Mouse (Mus musculus): ENCODE data around the gene Ski. TPM values are rescaled to one million over a fixed set of nuclear protein-coding genes. Genes with fewer than 3 reads are reported as not detected.

Gene Ski
- polyA plus RNA-seq, 1 experiment from 2014 or later, result 14.3 TPM

DNA sequence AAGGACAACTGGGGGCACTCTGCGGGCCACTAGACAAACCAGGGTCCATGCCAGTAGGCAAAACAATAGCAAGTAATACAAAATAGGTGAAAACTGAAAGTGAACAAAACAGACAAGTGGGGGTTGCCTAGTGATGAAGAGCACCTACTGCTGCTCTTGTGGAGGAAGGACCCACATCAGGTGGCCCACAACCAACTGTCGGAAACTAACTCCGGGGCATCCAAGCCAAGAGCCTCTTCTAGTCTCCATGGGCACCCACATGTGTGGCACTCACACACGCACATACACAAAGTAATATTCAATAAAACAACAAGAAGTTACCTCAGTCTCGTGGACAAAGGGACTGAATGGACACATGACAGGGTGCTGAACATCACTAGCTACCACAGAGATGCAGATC is 12.9 kb downstream of the Ski start:
- DNase-seq (no peak), ATAC-seq (ENCODE audit: low FRiP score, low TSS enrichment) (no peak)
- no peaks in the 10 kb centered on the region for H3K27me3 ChIP-seq (ENCODE audit: control insufficient read depth, insufficient read depth, low read length)
- no peak overlapping the region for H3K4me3 ChIP-seq (replicated peaks; ENCODE audit: low read depth, low read length)
- no peaks in the 10 kb centered on the region for H3K9me3 ChIP-seq (ENCODE audit: control insufficient read depth, low read length)
- H3K27ac ChIP-seq (replicated peaks; ENCODE audit: low read depth, low read length), result no peak overlapping the region
- H3K9ac ChIP-seq (replicated peaks; ENCODE audit: low read length), result no peak overlapping the region
- peaks cover 23% of the 10 kb centered on the region for H3K4me1 ChIP-seq (ENCODE audit: control insufficient read depth, insufficient read depth, low read length)
- WGBS, result 92% methylated on average over 5 of the region's 5 CpGs
- H3K36me3 ChIP-seq (ENCODE audit: control insufficient read depth, insufficient read depth, low read length), result 0 out of 2 replicates have a peak, but pooled peaks cover 3% of the 10 kb centered on the region
- no peak overlapping the region for H3K4me2 ChIP-seq (ENCODE audit: low read length)

- ATAC-seq (ENCODE audit: low FRiP score, low TSS enrichment), result no peak
- H3K9me3 ChIP-seq (ENCODE audit: control insufficient read depth, low read length), result no peaks in the 10 kb centered on the region
Observed at GRCm38 (mm10) chr4:155209079-155209478, 13.3 kb downstream of the Ski start.

DNA sequence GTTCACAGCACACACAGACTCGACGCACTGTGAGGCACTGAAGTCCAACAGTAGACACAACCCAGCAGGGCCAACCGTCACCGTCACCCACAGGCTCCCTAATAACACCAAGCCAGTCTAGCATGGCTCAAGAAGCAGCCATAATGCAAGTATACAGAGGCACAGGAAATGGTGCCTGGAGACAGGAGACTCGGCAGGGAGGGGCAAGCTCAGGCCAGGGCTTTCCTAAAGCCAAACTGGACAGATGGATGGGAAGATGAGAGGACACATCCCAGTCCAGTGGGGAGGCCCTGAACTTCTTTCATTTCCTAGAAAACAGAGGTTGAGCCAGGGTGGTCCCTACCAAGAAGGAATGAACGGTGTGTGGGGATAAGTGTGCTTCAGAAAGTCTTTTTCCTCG is 13.8 kb downstream of the Ski start:
- Histone ChIP-seq H3K36me3 (ENCODE audit: control insufficient read depth, insufficient read depth, low read length) (0 out of 2 replicates have a peak, but pooled peaks cover 3% of the 10 kb centered on the region), H3K4me1 (ENCODE audit: control insufficient read depth, insufficient read depth, low read length) (peaks cover 15% of the 10 kb centered on the region), H3K9ac (replicated peaks; ENCODE audit: low read length) (no peak overlapping the region; the same call in 1 of the 2 replicates), H3K27ac (replicated peaks; ENCODE audit: low read depth, low read length) (0 out of 2 replicates have a peak overlapping the region, but pooled peaks have one; percentile 20), H3K4me3 (replicated peaks; ENCODE audit: low read depth, low read length) (no peak overlapping the region), H3K27me3 (ENCODE audit: control insufficient read depth, insufficient read depth, low read length) (no peaks in the 10 kb centered on the region), H3K4me2 (ENCODE audit: low read length) (no peak overlapping the region), H3K9me3 (ENCODE audit: control insufficient read depth, low read length) (no peaks in the 10 kb centered on the region)
- WGBS, result 74% methylated on average over 7 of the region's 7 CpGs
- no peak for ATAC-seq (ENCODE audit: low FRiP score, low TSS enrichment)
- no peak for DNase-seq

More at GRCm38 (mm10) chr4:155209079-155209478, 13.3 kb downstream of the Ski start:
- Histone ChIP-seq H3K27ac (replicated peaks; ENCODE audit: low read depth, low read length) (no peak overlapping the region), H3K36me3 (ENCODE audit: control insufficient read depth, insufficient read depth, low read length) (0 out of 2 replicates have a peak, but pooled peaks cover 3% of the 10 kb centered on the region), H3K27me3 (ENCODE audit: control insufficient read depth, insufficient read depth, low read length) (no peaks in the 10 kb centered on the region), H3K4me2 (ENCODE audit: low read length) (no peak overlapping the region), H3K4me1 (ENCODE audit: control insufficient read depth, insufficient read depth, low read length) (peaks cover 20% of the 10 kb centered on the region), H3K4me3 (replicated peaks; ENCODE audit: low read depth, low read length) (no peak overlapping the region), H3K9ac (replicated peaks; ENCODE audit: low read length) (no peak overlapping the region)
- no peak for DNase-seq

GRCm38 (mm10) chr4:155207841-155208240 is 14.6 kb downstream of the Ski start:
- no peak for DNase-seq
- H3K9ac ChIP-seq (replicated peaks; ENCODE audit: low read length), result no peak overlapping the region
- no peaks in the 10 kb centered on the region for H3K9me3 ChIP-seq (ENCODE audit: control insufficient read depth, low read length)
- no peak overlapping the region for H3K4me3 ChIP-seq (replicated peaks; ENCODE audit: low read depth, low read length)
- 71% methylated on average over 3 of the region's 3 CpGs for WGBS
- H3K4me2 ChIP-seq (ENCODE audit: low read length), result no peak overlapping the region
- ATAC-seq (ENCODE audit: low FRiP score, low TSS enrichment), result no peak
- 0 out of 2 replicates have a peak, but pooled peaks cover 3% of the 10 kb centered on the region for H3K36me3 ChIP-seq (ENCODE audit: control insufficient read depth, insufficient read depth, low read length)
- peaks cover 10% of the 10 kb centered on the region for H3K4me1 ChIP-seq (ENCODE audit: control insufficient read depth, insufficient read depth, low read length)
- no peak overlapping the region for H3K27ac ChIP-seq (replicated peaks; ENCODE audit: low read depth, low read length)
- H3K27me3 ChIP-seq (ENCODE audit: control insufficient read depth, insufficient read depth, low read length), result no peaks in the 10 kb centered on the region

DNA sequence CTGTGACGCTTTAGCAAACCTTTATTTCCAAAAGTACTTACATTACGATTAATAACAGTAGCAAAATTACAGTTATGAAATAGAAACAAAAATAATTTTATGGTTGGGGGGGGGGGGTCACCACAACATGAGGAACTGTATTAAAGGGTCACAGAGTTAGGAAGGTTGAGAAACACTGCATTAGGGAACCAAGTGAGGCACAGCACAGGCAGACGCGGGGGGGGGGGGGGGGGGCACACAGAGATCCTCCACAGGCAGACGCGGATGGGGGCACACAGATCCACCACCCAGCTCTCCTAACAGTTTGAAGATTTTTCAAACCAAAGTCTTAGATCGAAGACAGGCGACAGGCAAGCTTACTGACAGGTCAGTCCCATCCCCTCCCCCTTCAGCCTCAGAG is 15.9 kb downstream of the Ski start:
- Histone ChIP-seq H3K4me1 (ENCODE audit: control insufficient read depth, insufficient read depth, low read length) (peaks cover 7% of the 10 kb centered on the region), H3K4me2 (ENCODE audit: low read length) (no peak overlapping the region), H3K27me3 (ENCODE audit: control insufficient read depth, insufficient read depth, low read length) (no peaks in the 10 kb centered on the region), H3K27ac (replicated peaks; ENCODE audit: low read depth, low read length) (no peak overlapping the region), H3K9ac (replicated peaks; ENCODE audit: low read length) (no peak overlapping the region), H3K4me3 (replicated peaks; ENCODE audit: low read depth, low read length) (no peak overlapping the region), H3K9me3 (ENCODE audit: control insufficient read depth, low read length) (no peaks in the 10 kb centered on the region), H3K36me3 (ENCODE audit: control insufficient read depth, insufficient read depth, low read length) (0 out of 2 replicates have a peak, but pooled peaks cover 3% of the 10 kb centered on the region)
- 74% methylated on average over 7 of the region's 8 CpGs for WGBS
- ATAC-seq (ENCODE audit: low FRiP score, low TSS enrichment), result no peak
- no peak for DNase-seq

- no peak overlapping the region for H3K9ac ChIP-seq (replicated peaks; ENCODE audit: low read length)
- no peaks in the 10 kb centered on the region for H3K27me3 ChIP-seq (ENCODE audit: control insufficient read depth, insufficient read depth, low read length)
- H3K27ac ChIP-seq (replicated peaks; ENCODE audit: low read depth, low read length), result no peak overlapping the region
- peaks cover 7% of the 10 kb centered on the region for H3K4me1 ChIP-seq (ENCODE audit: control insufficient read depth, insufficient read depth, low read length)
- 68% methylated on average over 6 of the region's 6 CpGs for WGBS
- no peaks in the 10 kb centered on the region for H3K9me3 ChIP-seq (ENCODE audit: control insufficient read depth, low read length)
- no peaks in the 10 kb centered on the region for H3K36me3 ChIP-seq (ENCODE audit: control insufficient read depth, insufficient read depth, low read length)
- no peak for ATAC-seq (ENCODE audit: low FRiP score, low TSS enrichment)
- no peak for DNase-seq
- no peak overlapping the region for H3K4me2 ChIP-seq (ENCODE audit: low read length)
- no peak overlapping the region for H3K4me3 ChIP-seq (replicated peaks; ENCODE audit: low read depth, low read length)
Observed at GRCm38 (mm10) chr4:155205919-155206318, 16.5 kb downstream of the Ski start.

GRCm38 (mm10) chr4:155201764-155202163 is 20.6 kb downstream of the Ski start:
- no peaks in the 10 kb centered on the region for H3K27me3 ChIP-seq (ENCODE audit: control insufficient read depth, insufficient read depth, low read length)
- 92% methylated on average over 7 of the region's 7 CpGs for WGBS
- no peak overlapping the region for H3K27ac ChIP-seq (replicated peaks; ENCODE audit: low read depth, low read length)
- DNase-seq (no peak), ATAC-seq (ENCODE audit: low FRiP score, low TSS enrichment) (no peak)
- no peak overlapping the region for H3K4me3 ChIP-seq (replicated peaks; ENCODE audit: low read depth, low read length)
- H3K4me2 ChIP-seq (ENCODE audit: low read length), result no peak overlapping the region
- no peaks in the 10 kb centered on the region for H3K36me3 ChIP-seq (ENCODE audit: control insufficient read depth, insufficient read depth, low read length)
- no peaks in the 10 kb centered on the region for H3K9me3 ChIP-seq (ENCODE audit: control insufficient read depth, low read length)
- peaks cover 13% of the 10 kb centered on the region; the same call in 1 of the 2 replicates for H3K4me1 ChIP-seq (ENCODE audit: control insufficient read depth, insufficient read depth, low read length)
- H3K9ac ChIP-seq (replicated peaks; ENCODE audit: low read length), result no peak overlapping the region

DNA sequence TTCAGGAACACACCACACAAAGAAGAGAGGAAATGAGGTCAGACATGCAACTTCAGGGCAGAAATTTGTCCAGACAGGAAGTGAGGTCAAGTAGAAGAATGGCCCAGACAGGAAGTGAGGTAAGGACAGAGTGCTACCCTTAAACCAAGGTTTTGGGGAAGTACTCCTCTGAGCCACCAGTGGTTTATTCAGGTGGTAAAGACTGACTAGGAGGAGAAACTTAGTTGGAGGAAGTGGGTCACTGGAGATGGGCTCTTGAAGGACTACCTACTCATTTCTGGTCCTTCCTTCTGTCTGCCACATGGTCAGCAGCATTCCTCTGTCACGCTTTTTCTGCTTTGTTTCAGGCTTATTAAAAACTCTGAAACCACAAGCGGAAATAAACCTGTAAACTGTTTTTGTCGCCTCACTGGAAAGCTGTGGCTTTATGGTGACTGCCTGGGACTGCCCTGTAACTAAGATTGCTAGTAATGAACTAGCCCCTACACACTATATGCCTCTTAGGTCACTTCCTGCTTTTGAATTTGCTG is 21.5 kb downstream of the Ski start:
- Histone ChIP-seq H3K4me2 (ENCODE audit: low read length) (no peak overlapping the region), H3K27me3 (ENCODE audit: control insufficient read depth, insufficient read depth, low read length) (no peaks in the 10 kb centered on the region), H3K27ac (replicated peaks; ENCODE audit: low read depth, low read length) (no peak overlapping the region), H3K9ac (replicated peaks; ENCODE audit: low read length) (no peak overlapping the region), H3K9me3 (ENCODE audit: control insufficient read depth, low read length) (no peaks in the 10 kb centered on the region), H3K4me3 (replicated peaks; ENCODE audit: low read depth, low read length) (no peak overlapping the region), H3K4me1 (ENCODE audit: control insufficient read depth, insufficient read depth, low read length) (peaks cover 18% of the 10 kb centered on the region; the same call in 1 of the 2 replicates), H3K36me3 (ENCODE audit: control insufficient read depth, insufficient read depth, low read length) (no peaks in the 10 kb centered on the region)
- DNase-seq, result no peak
- ATAC-seq (ENCODE audit: low FRiP score, low TSS enrichment), result no peak
- WGBS, result 92% methylated on average over 3 of the region's 3 CpGs

GRCm38 (mm10) chr4:155197726-155198125 is 24.7 kb downstream of the Ski start:
- Histone ChIP-seq H3K4me2 (ENCODE audit: low read length) (no peak overlapping the region), H3K4me3 (replicated peaks; ENCODE audit: low read depth, low read length) (no peak overlapping the region), H3K27me3 (ENCODE audit: control insufficient read depth, insufficient read depth, low read length) (no peaks in the 10 kb centered on the region), H3K4me1 (ENCODE audit: control insufficient read depth, insufficient read depth, low read length) (peaks cover 18% of the 10 kb centered on the region; the same call in 1 of the 2 replicates), H3K9ac (replicated peaks; ENCODE audit: low read length) (no peak overlapping the region), H3K9me3 (ENCODE audit: control insufficient read depth, low read length) (no peaks in the 10 kb centered on the region), H3K27ac (replicated peaks; ENCODE audit: low read depth, low read length) (0 out of 2 replicates have a peak overlapping the region, but pooled peaks have one; percentile 13), H3K36me3 (ENCODE audit: control insufficient read depth, insufficient read depth, low read length) (no peaks in the 10 kb centered on the region)
- ATAC-seq (ENCODE audit: low FRiP score, low TSS enrichment) (no peak), DNase-seq (no peak)
- WGBS, result 65% methylated on average over 6 of the region's 6 CpGs
